Mouse (Mus musculus) lung, postnatal 4 days (tissue): Measurements from ENCODE around the gene Nbea.
"Not testable (repeated sequence)": the region's sequence is repeated elsewhere in the genome, so short reads cannot be mapped to it uniquely, and the experiment has no call there.

Experiments used
- DNase-seq, 2 experiments: peaks; one replicate each; pipeline ENCODE4 v3.0.0; 2021

Gene Nbea

DNA sequence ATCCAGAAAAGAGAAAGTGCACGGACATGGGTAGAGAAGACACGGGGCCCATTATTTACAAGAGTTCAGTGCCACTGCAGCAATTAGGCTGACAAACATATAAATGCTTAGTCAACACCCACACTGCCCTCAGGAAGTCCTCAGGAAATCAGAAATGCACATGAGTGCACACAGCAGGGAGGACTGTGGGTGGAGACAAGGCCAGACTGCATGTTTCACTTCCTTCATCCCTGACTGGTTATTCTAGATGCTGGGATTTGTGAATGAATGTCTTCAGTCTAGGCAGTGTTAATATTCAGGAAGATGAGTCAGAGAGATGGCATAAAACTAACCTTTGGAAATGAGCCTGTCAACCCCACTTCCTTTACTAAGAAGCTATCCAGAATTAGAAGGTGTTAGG is 531.2 kb downstream of the Nbea start:
- no peak for DNase-seq

DNA sequence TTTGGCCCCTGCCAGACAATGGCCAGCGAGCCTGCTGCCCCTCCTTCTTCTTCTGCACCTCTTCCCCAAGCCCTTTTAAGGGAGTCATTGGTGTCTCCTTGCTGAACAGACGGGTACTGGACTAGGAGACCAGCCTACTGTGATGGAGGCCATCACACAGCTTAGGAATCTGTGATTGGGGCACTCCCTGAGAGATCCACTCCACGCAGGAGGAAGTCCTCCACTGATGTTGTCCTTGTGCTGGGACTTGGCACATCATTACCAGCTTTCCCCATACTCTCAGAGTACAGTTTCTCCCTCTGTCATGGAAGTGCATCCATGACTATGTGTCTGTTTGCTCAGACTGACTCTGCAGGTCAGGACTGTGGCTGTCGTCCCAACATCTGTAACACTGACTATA is 531.6 kb downstream of the Nbea start:
- no peak for DNase-seq

DNA sequence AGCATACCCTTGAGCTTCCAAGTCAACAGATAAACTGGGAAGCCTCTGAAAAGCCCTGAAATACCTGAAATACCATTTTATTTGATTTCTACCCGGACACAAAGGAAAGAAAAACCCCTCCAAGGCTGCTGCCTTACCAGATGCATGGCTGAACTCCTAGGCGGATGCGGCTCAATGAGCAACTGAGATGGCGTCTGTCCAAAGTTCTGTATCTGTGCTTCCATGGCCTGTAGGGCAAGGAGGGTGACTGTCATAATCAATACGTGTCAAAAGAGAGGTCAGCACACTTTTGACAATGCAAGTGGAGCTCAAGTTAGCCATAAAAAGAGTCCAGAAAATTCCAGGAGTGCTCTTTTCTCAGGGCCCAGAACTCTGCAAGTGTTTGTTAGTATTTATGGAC is 534.0 kb downstream of the Nbea start:
- DNase-seq = no peak

DNA sequence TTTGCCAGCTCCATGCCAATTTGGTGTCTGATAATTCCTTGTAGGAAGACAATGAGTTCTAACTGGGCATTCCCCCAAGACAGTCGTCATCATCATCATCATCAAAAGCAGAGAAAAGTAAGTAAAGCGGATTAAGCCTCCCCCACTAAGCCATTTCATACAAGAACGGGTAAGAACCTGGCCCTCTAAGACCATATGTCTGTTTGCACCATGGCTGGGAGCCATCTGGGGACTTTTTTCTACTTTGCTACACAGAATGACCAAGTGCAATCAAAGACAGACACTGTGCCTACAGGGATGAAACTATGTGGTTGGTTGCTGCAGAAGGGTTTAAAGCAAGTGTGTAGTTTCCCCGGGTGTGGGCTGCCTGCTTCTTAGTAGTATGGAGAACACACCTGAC is 535.2 kb downstream of the Nbea start:
- DNase-seq = no peak

DNA sequence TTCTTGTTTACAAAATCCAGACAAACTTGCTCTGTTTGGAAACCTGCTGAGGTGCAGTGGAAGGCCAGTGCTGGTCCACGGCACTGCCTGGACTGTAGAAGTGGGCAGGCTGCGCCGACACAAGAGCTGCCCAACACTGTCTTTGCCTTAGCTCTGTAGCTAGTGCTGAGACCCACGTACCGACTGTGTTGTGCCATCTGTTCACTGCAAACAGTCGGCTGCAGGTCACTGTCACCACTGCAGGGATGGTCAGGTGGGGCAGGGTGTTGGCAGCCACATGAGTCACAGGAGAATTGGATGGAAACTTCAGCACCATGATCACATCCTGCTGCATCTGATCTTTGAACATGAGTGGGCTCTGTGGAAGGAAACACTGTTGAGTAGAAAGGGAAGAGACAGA is 536.3 kb downstream of the Nbea start:
- no peak for DNase-seq

DNA sequence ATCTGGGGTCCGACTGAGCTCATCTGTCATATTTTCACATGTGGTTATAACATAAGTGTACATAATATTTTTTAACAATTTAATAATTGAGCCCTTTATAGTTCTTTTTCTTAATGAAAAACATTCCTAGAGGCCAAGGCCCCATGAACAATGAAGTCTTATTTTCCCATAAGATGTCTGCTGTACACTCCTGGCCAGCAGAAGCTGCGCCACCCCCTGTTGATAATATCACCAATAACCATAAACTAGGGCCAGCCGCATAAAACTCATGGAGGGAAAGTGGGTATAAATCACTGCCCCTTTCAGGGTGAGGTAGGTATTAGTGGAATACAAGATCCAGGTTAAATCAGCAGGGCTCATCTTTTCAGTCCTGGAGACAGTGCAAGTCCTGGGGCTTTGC is 537.1 kb downstream of the Nbea start:
- no peak for DNase-seq

DNA sequence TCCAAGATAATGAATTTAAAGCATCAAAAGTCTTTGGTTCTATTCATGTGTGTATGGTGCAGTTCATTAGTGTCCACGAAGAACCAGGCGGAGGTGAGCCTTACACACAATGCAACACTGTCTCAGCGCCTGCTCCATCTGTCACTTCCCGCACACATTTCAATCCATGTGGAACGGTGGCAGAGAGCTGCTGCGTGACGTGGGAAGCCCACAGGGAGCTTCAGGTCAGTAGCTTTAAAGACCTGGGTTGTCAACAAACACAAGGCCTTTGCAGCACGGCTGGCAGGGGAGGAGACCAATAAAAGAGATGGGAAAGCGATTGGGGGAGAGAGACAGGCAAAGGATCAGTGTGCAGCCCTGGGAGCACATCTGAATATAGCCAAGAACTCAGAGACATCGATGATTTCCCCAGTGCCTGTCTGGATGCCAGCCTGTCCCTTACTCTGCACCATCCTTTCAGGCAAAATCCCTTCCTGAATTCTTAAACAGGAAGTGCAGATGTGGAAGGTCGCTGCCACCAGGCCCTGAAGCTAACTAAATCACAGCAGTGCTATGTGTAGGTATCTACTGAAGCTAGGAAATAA is 539.4 kb downstream of the Nbea start:
- no peak for DNase-seq

DNA sequence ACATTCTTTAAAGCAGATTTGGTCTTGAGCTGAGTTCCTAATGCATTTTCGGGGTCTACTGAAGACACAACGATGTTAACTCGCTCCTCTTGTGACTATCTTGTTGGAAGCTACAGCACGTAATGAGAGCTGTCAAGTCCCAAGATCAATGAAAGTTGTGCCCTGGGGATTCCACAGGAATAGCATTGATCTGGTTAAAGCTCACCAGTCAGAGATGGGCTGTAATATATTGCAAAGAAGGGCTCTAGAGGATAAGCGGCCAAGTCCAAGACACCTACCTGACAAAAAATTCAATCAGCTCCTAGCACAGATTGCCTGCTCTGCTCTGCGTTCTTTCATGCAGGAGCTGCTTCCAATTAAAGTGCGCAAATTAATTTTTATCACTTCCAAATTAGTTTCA is 545.8 kb downstream of the Nbea start:
- no peak for DNase-seq

DNA sequence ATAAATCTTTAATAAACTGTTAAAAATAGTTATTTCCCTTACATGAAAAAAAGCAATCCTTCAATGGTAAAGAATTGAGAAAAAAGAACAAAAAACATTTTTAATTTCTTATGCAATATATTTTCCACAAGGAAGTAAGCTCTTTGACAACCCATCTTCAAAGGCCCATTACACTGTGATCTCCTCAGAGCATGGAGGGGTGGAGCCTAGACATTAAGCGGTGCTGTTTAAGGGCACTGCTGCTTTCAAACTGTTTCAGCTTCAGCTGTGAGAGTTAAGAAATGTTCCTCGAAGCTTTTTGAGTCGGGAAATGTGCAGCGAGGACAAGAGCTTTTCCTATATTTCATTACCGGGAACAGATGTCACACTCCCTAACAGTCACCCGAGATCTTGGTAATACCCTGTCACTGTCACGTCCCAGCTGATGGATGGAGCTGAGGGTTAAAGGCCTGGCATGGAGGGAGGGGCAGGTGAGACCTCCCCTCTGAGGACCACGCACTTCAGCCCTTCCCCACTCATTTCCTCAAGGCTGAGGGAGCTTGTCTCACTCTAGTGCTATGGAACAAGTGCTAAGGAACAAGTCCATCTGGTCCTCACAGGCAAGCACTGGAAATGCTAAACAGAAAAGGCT is 547.8 kb downstream of the Nbea start:
- DNase-seq = no peak

DNA sequence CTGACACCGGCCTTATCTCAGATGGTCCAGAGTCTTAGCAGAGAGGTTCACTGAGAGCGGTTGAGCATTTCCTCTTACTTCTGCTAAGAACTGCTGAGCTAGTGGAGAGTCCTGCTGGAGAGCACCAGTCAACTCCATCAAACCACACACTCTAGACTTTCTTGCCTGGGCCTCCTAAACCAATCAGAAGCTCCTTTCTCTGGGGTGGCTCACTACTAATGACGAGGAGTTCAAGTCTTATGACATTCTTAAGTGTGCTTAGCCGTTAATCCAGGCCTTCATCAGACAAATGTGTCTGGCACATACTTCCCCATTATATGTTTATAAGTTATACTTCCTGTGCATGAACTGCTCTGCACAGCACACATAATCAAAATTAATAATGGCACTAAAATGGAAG is 556.4 kb downstream of the Nbea start:
- DNase-seq = no peak

DNA sequence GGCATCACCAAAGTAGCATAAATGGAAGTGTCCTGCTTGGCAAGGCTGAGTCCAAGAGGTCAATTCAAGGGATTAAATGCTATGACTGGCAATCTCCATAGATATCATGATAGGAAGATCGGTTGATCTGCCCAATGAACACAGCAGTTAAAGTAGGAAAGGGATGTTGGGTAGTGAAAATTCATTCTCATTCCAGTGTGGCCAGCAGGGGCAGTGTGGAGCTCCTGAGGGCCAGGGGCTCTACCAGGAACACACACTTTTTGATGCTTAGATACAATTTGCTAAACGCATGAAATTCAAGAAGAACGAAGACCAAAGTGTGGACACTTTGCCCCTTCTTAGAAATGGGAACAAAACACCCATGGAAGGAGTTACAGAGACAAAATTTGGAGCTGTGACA is 561.5 kb downstream of the Nbea start:
- DNase-seq = not testable (repeated sequence)

DNA sequence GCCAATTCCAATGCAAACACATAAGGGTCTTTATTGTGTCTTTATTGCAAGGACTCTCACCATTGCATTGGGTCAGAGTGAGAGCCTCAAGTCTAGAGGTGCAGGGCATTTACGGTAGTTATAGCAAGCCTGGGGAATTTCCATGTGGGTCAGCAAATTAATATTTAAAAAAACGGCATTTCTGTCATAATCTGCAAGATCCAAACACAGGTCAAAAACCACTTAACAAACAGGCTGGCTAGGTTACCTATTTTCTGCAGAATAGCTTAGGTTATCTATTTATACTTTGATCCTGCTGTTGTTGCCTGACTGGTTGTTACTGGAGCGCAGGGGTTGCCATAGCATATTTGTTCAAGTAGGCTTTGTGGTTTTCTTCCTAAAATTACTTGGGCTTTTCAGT is 565.1 kb downstream of the Nbea start:
- no peak for DNase-seq

DNA sequence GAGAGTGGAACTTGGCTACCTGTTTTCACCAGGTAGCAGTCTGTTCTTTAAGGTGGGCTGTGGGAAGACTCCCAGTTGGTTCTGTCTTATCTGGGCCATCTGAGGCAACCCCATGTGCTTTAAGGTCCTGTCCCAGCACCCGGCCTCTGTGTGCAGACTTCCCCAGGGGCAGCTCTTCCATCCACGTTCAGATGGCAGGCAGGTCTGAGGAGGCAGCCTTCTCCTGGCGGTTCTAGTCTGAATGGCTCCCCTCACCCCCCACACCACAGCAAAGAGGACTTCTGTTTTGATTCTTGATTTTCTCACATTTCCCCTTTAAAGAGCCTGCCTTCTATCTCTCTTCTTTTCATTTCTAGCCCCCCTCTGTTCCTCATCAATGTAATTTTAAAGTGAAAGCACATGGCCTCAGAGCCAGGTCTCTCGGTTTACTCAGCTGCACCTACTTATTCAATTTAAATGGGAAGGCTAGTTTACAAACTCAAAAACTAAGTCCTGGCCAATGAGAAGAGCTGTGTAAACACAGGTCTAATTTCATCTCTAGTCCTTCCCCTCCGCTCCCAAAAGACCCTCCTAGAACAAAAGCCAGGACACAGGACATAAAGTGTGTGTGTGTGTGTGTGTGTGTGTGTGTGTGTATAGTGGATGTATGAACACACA is 570.9 kb downstream of the Nbea start:
- DNase-seq = no peak

DNA sequence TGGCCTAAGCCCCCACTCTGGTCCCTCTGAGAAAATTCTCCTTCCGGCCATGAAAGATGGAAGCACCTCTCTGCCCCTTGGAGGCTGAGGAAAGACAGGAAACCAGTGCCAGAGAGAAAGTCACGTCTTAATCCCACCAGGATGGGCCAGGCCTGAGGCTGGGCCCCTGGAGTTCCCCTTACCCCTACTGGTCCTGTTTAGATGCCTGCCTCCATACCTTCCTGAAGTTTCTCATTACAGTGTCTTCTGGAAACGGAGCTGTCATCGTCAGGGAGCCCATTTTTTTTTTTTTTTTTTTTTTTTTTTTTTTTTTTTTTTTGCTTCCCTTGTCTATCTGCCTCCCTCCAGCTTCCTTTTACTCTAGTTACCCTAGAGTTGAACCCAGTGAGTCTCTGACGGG is 571.5 kb downstream of the Nbea start:
- DNase-seq = no peak

DNA sequence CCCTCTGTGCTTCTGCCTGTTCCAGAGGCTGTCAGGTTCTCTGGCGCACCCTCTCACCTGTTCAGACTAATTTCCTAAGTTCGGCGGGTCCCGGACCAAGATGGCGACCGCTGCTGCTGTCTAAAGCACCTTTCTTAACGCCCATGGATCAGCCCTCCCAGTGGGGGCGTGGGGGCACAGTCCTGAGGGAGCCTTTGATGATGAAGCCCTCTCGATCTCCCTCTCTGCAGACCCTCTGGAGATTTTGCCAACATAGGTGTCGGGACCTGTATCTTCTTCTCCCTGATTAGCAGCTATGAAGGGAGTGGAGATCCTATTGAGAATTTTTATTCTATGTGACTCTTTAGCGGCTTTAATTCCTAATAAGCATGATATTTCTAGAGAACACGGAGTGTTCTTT is 573.3 kb downstream of the Nbea start:
- no peak for DNase-seq

DNA sequence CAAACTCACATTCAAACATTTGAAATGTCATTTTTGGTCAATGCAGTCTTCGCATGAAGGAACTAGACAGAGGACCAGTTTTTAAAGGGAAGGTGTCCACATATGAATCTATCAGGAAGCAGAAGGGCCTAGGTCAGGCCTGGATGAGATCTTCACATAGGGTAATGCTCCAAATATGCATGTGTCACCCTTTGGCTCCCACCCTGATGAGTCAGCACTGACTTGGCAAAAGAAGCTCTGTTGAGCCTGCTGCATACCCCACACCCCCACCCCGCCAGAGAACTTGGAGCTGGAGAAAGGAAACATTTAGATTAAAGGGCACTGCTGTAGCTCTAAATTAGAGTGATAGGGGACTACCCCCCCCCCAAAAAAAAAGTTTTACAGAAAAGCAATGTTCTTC is 583.2 kb downstream of the Nbea start:
- peak; percentile 24 to 36 for DNase-seq

DNA sequence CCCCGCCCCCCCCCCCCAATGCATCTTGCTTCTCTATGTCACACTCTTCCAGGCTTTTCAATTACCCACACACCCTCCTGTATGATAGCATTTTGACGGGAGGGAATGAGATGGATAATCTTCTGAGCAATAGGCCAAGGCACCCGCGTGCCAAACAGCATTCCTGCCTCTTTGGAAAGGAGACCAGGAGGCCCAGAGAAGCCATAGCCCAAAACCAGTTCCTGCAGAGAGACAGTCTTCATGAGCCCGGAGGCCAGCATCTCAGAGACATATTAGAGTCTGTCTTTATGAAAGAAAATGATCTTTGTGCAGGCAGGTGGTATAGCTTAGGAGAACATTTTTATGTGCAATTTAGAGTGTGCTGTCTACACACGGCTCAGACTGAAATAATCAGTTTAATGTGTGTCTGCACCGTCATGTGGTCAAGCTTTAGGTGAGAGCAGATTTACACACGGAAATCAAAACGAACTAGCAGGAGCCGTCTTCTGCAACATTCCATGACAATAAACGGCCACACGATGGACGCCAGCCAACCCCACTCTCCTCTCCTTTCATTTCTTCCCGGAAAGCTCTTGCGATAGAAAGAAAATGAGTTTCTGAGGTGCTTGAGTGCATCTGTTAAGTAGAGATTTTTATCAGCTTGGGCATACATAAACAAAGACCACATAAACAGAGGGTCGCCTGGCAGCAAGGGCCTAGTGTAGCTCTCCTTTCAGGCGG is 584.0 kb downstream of the Nbea start:
- DNase-seq = peak in 1 of 2 experiments; percentile 24

DNA sequence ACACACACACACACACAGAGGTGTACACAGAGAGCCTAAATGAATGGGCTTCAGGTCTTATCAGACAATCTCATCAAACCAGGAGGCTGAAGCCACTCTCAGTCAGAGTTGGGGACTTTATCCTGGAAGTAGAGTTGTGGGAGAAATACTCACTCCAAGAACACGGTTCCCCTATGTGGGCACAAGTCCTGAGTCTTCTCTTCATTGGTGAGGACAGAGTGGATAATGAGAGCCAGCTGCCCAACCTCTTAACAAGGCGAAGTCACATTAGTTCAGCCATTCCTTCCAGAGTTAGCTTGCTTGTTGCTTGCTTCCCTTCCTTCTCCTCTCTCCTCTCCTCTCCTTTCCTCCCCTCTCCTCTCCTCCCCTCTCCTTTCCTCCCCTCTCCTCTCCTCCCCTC is 584.8 kb downstream of the Nbea start:
- no peak for DNase-seq

DNA sequence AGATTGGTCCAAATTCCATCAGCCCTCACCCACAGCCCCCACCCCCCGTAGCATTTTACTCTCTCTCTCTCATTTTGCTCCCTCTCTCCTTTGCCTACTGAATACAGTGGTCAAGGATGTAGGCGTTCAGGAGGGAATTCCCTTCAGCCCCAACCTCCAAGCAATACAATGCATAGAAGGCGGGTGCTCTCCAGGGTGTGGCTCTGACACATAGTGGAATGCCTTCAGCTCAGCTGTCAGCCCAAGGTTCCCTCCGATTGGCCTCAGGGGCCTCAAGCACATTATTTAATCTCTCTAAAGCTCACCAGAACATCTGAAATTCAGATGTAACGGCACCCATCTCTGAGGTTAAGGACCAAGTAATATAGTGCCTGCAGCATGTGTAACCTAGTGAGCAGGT is 590.2 kb downstream of the Nbea start:
- no peak for DNase-seq

DNA sequence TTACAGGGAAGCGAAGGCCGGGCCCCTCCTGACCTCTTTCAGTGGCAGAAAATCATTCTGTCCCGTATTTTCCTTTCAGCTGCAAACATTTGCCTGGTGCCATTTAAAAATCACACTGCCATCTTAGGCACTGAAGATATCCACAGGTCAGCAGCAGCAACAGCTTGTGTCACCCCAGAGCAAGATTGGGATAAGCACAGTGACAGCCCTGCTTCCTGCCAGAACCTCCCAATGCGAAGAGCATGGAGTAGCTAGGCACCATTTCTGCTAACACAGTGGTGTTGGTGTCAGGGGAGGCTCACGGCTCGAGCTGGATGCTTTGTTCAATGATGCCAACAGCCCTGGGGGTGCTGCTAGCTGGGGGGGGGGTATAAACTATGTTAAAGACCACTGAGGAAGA is 592.8 kb downstream of the Nbea start:
- no peak for DNase-seq

DNA sequence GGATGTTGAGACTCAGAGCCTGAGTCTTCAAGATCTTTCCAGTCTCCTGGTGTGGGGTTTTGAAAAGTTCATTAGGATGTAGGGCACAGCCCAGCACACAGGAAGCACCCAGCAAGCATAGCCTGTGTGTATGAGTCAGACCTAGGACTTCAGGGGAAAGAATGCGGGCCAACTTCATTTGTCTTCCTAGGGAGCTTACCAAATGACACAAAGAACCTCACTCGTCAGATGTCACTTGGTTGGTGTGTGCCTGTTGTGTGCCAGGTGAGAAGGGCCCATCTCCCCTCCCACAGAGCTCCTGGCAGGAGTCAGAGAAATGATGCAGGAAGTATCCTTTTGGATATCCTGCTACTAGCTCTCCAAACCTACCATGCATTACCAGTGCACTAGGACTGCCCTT is 593.2 kb downstream of the Nbea start:
- DNase-seq = no peak

DNA sequence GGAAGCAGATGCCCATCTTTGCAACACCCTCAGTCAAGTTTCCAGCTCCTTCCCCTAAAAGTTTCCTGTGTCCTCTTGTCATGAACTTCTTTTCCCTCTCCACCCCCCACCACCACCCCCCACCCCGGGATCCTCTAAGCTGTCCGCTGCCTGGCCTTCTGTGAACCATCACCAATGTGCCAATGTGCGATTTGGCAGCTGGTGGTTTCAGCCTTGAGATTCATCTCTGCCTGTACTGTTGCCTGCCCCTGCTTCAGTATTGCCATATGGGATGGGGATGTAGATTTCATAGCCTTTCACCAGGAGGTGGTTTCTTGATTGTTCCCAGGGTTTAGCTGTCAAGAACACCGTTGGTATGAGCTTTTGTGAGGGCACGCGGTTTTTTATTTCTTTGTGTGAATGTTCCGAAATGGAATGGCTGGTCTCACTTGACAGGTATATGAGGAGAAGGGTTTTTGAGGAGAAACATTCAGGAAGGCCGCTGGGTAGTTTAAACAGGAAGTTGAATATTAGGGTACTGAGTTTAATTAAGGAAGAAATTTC is 594.0 kb downstream of the Nbea start:
- no peak for DNase-seq

DNA sequence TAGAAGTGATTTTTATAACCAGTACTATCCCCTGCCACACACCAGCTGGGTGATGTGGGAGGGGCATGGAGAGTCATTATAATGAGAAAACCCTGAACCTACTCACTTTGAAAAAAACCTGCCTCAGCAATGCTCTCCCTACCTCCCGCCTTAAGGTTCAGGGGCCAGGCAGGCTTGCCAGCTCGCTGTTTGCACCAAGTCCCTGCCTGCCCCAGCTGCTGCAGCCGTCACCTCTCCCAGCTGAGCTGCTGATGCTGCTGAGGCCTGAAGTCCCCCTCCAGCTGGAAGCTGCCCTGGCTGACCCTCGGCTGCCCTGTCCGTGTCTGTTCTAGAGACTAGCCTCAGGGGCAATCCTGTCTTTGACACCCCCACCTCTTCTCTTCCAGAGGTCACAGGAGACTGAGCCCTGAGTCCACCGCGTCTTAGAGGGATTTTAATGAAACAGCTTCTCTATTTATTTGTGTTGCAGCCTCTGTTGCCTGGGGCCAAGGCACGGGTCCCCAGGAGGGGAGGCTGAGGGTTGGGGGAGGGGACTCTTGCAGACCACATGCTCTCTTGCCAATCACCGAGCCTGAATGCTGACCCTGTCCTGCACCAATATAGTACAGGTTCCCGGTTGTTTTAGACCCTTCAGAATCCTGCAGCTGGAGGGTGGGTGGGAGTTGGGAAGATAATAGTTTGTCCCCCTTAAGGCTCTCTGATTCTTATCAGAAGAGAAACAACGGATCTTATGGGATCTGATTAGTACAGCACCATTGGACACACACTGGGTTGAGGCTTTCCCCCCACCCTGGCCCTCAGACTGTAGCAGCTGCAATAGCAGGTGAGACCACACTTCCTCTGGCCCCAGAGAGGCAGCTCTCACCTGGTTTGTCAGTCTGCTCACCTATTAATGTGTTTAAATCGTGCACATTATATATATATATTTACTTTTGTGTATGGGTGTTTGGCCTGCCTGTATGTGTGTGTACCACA is 595.2 kb downstream of the Nbea start:
- peak in 1 of 2 experiments; percentile 31 for DNase-seq
